Mouse (Mus musculus) CD4-positive helper T cell, adult 2 months (primary cell): ENCODE data around the gene Spty2d1.
A peak's percentile ranks its signal among the peaks of the same experiment; 100 is the strongest.

Experiments
- DNase-seq: peaks from one replicate; pipeline ENCODE4 v3.0.0-alpha.2; 2012; ENCODE audit warnings: low read depth, missing footprints, low spot score

The Spty2d1 gene

GRCm38 (mm10) chr7:47022482-47022881 is 14.3 kb upstream of the Spty2d1 start:
- DNase-seq, result peak; percentile 90

GRCm38 (mm10) chr7:47020956-47021355 is 12.7 kb upstream of the Spty2d1 start:
- DNase-seq, result no peak

- no peak for DNase-seq
These were observed 11.4 kb upstream of the Spty2d1 start for GRCm38 (mm10) chr7:47019641-47020040.

- DNase-seq, result no peak
These were observed 8.9 kb upstream of the Spty2d1 start for GRCm38 (mm10) chr7:47017146-47017545.

DNA sequence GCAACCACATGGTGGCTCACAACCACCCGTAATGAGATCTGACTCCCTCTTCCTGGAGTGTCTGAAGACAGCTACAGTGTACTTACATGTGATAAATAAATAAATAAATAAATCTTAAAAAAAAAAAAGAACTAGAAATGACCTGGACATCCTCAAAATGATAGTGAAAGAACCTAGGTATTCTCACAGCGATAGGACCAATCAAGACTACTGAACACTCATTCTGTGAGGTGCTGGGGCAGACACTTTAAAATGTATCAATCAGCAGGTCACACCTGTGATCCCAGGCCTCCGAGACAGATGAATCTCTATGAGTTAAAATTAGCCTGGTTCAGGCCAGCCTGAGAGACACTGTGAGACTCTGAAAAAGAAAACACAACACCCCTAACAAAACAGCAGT is 8.4 kb upstream of the Spty2d1 start:
- DNase-seq, result no peak

- DNase-seq, result peak; percentile 82
These were observed 7.3 kb upstream of the Spty2d1 start for GRCm38 (mm10) chr7:47015390-47016065.

GRCm38 (mm10) chr7:47014564-47015389 is 6.6 kb upstream of the Spty2d1 start:
- DNase-seq, result no peak

DNA sequence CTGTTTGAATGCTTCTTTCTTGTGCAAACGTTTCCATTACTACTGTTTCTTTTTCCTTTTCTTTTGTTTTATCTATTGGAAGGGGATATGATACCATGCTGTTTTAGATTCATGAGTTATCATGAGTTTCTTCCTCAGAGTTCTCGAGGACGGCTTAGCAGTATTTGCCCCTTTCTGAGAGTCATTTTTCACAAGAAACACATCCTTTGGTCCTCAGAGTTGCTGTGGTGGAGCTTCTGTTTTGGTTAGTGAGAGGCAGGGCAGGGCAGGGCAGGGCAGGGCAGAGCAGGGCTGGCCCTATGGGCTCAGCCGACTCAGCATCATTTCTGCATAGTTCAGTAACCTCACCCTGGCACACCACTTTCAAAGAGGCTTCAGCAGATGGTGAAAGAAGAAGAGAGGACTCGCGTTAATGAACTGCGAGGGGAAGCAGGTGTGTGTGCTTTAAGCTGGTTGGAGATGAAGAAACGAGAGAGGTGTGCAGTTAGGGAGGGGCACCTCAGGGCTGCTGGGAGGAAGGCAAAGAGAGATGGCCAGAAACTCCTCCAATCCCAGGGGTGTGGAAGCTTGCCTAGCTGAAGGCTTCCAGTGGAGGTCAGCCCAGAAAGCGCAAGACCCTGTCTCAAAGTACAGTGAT is 5.0 kb upstream of the Spty2d1 start:
- DNase-seq, result peak; percentile 44

GRCm38 (mm10) chr7:47007818-47008167 is 418 bp downstream of the Spty2d1 start:
- DNase-seq, result no peak

DNA sequence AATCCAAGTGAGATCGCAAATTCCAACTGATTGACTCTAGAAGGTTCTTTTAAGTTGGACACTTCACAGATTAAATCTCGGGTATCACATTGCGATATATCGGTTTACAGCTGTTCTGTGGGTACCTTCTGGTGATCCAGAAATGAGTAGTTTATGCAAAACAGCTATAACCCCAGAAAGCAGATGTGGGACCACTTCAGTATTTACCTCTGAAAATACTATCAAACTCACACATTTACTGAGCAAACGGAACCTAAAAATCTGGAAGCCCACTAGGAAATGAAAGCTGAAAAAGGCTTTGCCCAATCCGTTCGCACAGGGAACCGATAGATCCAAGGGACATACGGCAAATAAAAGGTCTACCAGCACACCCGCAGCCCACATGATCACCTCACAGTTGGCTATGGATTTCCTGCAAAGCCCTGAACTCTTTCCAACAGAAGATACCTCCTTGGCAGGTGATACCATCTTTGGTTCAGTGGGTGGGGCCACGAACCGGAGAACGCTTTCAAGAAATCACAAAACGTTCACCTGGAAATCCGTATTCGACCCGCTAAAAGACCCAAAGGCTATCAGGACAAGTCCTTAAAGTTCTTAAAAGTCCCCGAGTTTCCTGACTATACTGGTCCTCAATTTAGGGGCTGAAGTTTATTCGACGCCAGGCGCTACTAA is 966 bp downstream of the Spty2d1 start:
- peak; percentile 66 for DNase-seq

GRCm38 (mm10) chr7:47003411-47004115 is 4.6 kb downstream of the Spty2d1 start:
- DNase-seq, result no peak

DNA sequence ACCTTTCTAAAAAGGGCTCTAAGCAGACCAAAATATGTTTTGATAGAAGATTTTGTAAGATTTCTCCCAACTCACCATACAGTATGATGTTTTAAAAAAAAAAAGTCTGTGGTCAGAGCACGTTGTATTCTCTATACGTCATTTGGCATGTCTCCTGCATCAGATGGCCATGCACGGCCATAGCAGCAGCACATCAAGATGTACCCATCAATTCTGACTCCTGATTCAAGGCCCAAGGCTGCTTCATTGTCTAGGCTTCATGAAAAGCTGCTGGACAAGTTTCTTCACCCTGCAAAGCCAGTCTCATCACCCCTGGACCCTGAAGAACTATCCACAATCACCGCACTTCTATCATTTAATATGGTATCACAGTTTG is 6.3 kb downstream of the Spty2d1 start:
- DNase-seq, result no peak

- no peak for DNase-seq
These were observed 6.9 kb downstream of the Spty2d1 start for GRCm38 (mm10) chr7:47001125-47001899.

DNA sequence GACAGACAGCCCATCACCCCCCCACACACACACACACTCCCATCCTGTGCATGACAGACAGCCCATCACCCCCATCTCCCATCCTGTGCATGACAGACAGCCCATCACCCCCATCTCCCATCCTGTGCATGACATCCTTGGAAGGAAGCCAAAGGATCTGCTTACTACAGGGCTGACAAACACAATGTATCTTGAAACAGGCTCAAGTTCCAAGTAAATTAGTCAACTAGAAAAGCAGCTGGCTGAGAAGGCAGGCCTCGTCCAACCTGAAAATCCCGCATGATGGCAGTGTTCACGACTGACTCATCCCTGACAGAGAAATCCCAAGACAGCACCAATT is 7.6 kb downstream of the Spty2d1 start:
- no peak for DNase-seq

GRCm38 (mm10) chr7:46999983-47000643 is 8.1 kb downstream of the Spty2d1 start:
- DNase-seq, result no peak

DNA sequence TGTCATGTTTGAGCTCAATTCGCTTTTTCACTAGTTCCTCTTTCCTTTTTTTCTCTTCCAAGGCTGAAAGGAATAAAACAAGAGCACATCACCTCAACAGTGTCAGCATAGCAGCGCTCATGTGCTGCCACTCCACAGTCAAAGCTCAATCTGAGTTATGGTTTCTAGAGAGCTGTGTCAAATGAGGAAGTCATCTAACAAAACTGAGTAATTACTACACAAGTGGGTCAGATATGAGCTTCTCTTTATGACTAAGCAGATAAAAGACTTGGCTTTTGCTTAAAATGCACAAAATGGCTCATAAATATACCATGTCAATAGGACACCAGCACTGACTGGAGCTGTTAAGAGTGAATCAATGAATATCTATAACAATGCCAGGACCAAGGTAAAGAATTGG is 9.3 kb downstream of the Spty2d1 start:
- DNase-seq, result no peak

DNA sequence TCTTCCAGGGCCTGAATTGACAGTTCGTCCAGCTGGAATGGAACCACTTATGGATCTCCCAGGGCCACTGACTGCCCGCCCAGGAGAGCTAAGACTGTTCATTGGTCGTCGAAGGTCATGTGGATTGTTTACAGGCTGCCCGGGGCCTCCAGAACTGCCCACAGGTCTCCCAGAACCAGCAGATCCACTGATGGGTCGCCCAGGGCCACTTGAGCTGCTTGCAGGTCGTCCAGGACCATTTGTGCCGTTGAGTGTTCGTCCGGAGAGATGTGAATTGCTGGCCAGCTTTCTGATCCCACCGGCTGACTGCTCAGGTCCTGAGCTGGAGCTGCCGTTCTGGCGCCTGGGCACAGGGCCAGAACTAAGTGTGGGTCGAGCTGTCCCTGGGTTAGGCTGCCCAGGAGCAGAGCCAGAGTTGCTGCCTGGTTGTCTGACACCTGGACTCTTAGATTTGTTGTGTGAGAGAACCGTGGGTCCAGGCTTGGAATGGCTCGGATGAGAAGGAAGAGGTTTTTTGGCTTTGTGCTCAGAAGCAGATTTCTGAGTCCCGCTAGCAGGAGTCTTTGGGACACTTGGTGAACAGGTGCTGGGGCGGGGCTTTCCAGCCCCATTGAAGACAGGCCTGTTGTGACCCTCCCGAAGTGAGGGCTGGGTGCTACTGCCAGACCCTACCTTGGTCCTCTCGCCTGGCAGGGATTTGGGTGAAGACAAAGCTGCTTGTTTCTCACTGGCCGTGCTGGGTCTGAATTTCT is 10.4 kb downstream of the Spty2d1 start:
- DNase-seq, result no peak

GRCm38 (mm10) chr7:46997008-46997407 is 11.2 kb downstream of the Spty2d1 start:
- no peak for DNase-seq

DNA sequence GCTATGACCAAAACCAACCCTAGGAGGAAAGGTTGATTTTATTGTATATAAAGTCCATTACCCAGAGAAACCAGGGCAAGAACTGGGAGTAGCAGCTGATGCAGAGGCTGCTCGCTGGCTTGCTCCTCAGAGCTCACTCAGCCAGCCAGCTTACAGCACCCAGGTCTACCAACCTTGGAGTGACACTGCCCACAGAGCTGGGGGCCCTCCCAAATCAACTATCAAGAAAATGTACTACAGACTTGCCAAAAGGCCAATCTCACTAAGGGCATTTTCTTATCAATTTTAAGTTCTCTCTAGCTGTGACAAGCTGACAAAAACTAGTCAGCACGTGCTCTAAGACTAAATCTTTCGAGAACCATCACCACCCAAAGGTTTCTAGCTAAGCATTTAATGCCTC is 12.7 kb downstream of the Spty2d1 start:
- no peak for DNase-seq

GRCm38 (mm10) chr7:46993079-46993478 is 15.1 kb downstream of the Spty2d1 start:
- no peak for DNase-seq
